Mouse (Mus musculus) stomach, embryonic 14.5 days (tissue): ENCODE measurements around the gene Ly6g5c. TPM values are rescaled to one million over a fixed set of nuclear protein-coding genes. Genes with fewer than 3 reads are reported as not detected.

ENCODE experiments used
- ATAC-seq: fragments of 200-750 bp; cut with Nextera tagmentation; 2 replicates; pipeline ENCODE4 v1.8.0; 2017; ENCODE audit warnings: low read depth, moderate TSS enrichment; ENCODE audit not compliant: insufficient number of reproducible peaks, insufficient read depth, low FRiP score
- H3K27ac ChIP-seq: fragments of 300-500 bp; sonication (generic); 2 replicates; pipeline ENCODE4 v1.5.1; 2014; ENCODE audit warnings: mild to moderate bottlenecking, low read length, moderate library complexity, mixed read lengths
- H3K27me3 ChIP-seq: fragments of 300-500 bp; sonication (generic); 2 replicates; pipeline ENCODE4 v1.6.1; 2014; ENCODE audit warnings: low read length, control low read depth, mixed read lengths; ENCODE audit not compliant: control insufficient read depth, insufficient read depth
- H3K36me3 ChIP-seq: fragments of 300-500 bp; sonication (generic); 2 replicates; pipeline ENCODE4 v1.6.1; 2014; ENCODE audit warnings: mild to moderate bottlenecking, control low read depth, low read length, moderate library complexity, mixed read lengths; ENCODE audit not compliant: control insufficient read depth, insufficient read depth
- H3K4me1 ChIP-seq: fragments of 300-500 bp; sonication (generic); 2 replicates; pipeline ENCODE4 v1.6.1; 2014; ENCODE audit warnings: low read length, control low read depth, mixed read lengths; ENCODE audit not compliant: control insufficient read depth, insufficient read depth
- H3K4me2 ChIP-seq: fragments of 300-500 bp; sonication (generic); replicated peaks from 2 replicates; pipeline ENCODE4 v1.6.1; 2014; ENCODE audit warnings: low read depth, low read length, control low read depth
- H3K4me3 ChIP-seq: fragments of 300-500 bp; sonication (generic); 2 replicates; pipeline ENCODE4 v1.5.1; 2014; ENCODE audit warnings: low read depth, low read length, control low read depth
- H3K9ac ChIP-seq: fragments of 300-500 bp; sonication (generic); replicated peaks from 2 replicates; pipeline ENCODE4 v1.6.1; 2014; ENCODE audit warnings: low read depth, mild to moderate bottlenecking, control low read depth, low read length, moderate library complexity, mixed read lengths
- H3K9me3 ChIP-seq: fragments of 300-500 bp; sonication (generic); 2 replicates; pipeline ENCODE4 v1.6.1; 2016; ENCODE audit warnings: low read depth, low read length, control low read depth; ENCODE audit not compliant: control insufficient read depth
- WGBS: fragments of 180-500 bp; shearing (Covaris S2); extraction: QIAGEN DNeasy Blood & Tissue Kit; methylation state at CpG from one replicate; pipeline ENCODE4 v1.1.7; 2014; 5-methylcytosine and 5-hydroxymethylcytosine counted together
- polyA plus RNA-seq: library from polyadenylated mRNA; unstranded; fragments of >200 nt; fragmentation: Nextera tagmentation; extraction: Ambion mirVana; gene quantifications from 2 replicates; pipeline ENCODE4 v1.2.1, GENCODE M21; 2014

Gene Ly6g5c
- polyA plus RNA-seq, 1 experiment from 2014 or later: not detected

GRCm38 (mm10) chr17:35064951-35065947 is 42.8 kb upstream of the Ly6g5c start, which contains the start of gene Ly6g6c:
TSS of gene Ly6g6c (plus strand) at chr17:35065388.
- no peaks in the 10 kb centered on the region for H3K9me3 ChIP-seq
- peak within 1 kb of the TSS; percentile 51 for H3K4me2 ChIP-seq
- no peaks in the 10 kb centered on the region for H3K27me3 ChIP-seq
- ATAC-seq: peak; percentile 80
- H3K4me3 ChIP-seq: peak within 1 kb of the TSS; percentile 25
- H3K9ac ChIP-seq: peak within 1 kb of the TSS; percentile 46
- H3K36me3 ChIP-seq: peaks cover 16% of the 10 kb centered on the region
- peak within 1 kb of the TSS; percentile 86 for H3K27ac ChIP-seq
- peaks cover 25% of the 10 kb centered on the region for H3K4me1 ChIP-seq
- 2% methylated on average over 48 of the region's 48 CpGs for WGBS

GRCm38 (mm10) chr17:35066084-35066483 is 42.0 kb upstream of the Ly6g5c start, which contains the start of gene Mpig6b:
TSS of gene Mpig6b (minus strand) at chr17:35066184.
- Histone ChIP-seq H3K27me3 (no peaks in the 10 kb centered on the region), H3K9ac (peak within 1 kb of the TSS; percentile 46), H3K27ac (peak within 1 kb of the TSS; percentile 86; the same call in 1 of the 2 replicates), H3K4me2 (peak within 1 kb of the TSS; percentile 51), H3K36me3 (peaks cover 8% of the 10 kb centered on the region), H3K9me3 (no peaks in the 10 kb centered on the region), H3K4me1 (peaks cover 21% of the 10 kb centered on the region), H3K4me3 (peak within 1 kb of the TSS; percentile 25)
- no peak for ATAC-seq
- WGBS: 51% methylated on average over 10 of the region's 10 CpGs

GRCm38 (mm10) chr17:35068213-35068914 is 39.7 kb upstream of the Ly6g5c start:
- Histone ChIP-seq H3K4me3 (no peak overlapping the region), H3K36me3 (no peaks in the 10 kb centered on the region), H3K4me1 (peaks cover 18% of the 10 kb centered on the region), H3K9me3 (no peaks in the 10 kb centered on the region), H3K27ac (no peak overlapping the region), H3K4me2 (no peak overlapping the region), H3K9ac (no peak overlapping the region), H3K27me3 (no peaks in the 10 kb centered on the region)
- ATAC-seq: no peak
- WGBS: 70% methylated on average over 17 of the region's 17 CpGs

DNA sequence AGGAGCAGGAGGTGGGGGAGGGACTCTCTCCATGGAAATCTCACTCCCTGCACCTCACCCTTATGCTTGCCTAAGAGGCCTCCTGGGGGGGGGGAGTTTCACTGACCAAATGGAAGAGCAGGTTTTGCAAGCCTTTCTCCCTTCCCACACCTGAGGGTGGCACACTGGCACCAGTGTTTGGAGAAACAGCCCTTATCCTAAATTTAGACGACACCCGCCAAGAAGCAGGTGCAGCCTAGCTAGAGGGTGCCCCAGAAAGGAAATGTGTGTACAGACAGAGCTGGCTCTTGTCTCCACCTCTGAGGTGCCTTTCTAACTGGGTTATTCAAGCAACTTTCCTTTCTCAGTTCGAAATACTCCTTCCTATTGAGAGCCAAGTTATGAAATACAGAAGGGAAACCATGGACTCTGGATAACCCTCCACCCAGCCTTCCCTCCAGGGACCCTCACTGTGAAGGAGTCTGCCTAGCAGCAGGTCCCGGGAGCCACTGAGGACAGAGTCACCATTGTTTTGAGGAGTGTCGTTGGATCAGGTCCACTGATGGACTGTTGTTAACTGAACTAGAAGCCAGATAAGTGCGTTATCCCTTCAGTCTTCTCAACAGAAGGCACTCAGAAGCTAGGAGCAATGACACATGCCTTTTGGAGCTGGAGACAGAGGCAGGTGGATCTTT is 37.4 kb upstream of the Ly6g5c start:
- no peak overlapping the region for H3K27ac ChIP-seq
- no peaks in the 10 kb centered on the region for H3K36me3 ChIP-seq
- 46% methylated on average over 6 of the region's 6 CpGs for WGBS
- no peaks in the 10 kb centered on the region for H3K9me3 ChIP-seq
- no peak overlapping the region for H3K9ac ChIP-seq
- ATAC-seq: peak; percentile 66; the same call in 1 of the 2 replicates
- H3K4me3 ChIP-seq: no peak overlapping the region
- H3K27me3 ChIP-seq: no peaks in the 10 kb centered on the region
- no peak overlapping the region for H3K4me2 ChIP-seq
- peaks cover 7% of the 10 kb centered on the region for H3K4me1 ChIP-seq

- Histone ChIP-seq H3K9me3 (no peaks in the 10 kb centered on the region), H3K36me3 (no peaks in the 10 kb centered on the region), H3K9ac (no peak overlapping the region), H3K4me1 (0 out of 2 replicates have a peak, but pooled peaks cover 6% of the 10 kb centered on the region), H3K4me3 (no peak overlapping the region), H3K27ac (no peak overlapping the region), H3K4me2 (no peak overlapping the region), H3K27me3 (no peaks in the 10 kb centered on the region)
- WGBS: 71% methylated on average over 9 of the region's 9 CpGs
- no peak for ATAC-seq
Observed at GRCm38 (mm10) chr17:35071454-35071853, 36.6 kb upstream of the Ly6g5c start.

GRCm38 (mm10) chr17:35074097-35074496 is 34.0 kb upstream of the Ly6g5c start:
- Histone ChIP-seq H3K36me3 (no peaks in the 10 kb centered on the region), H3K4me2 (no peak overlapping the region), H3K4me3 (no peak overlapping the region), H3K27ac (no peak overlapping the region), H3K9ac (no peak overlapping the region), H3K27me3 (no peaks in the 10 kb centered on the region), H3K9me3 (no peaks in the 10 kb centered on the region), H3K4me1 (0 out of 2 replicates have a peak, but pooled peaks cover 16% of the 10 kb centered on the region)
- no peak for ATAC-seq
- WGBS: 49% methylated on average over 17 of the region's 17 CpGs

GRCm38 (mm10) chr17:35076507-35077176 is 31.4 kb upstream of the Ly6g5c start, which contains the start of gene Ly6g6e:
TSS of gene Ly6g6e (plus strand) at chr17:35076902.
- Histone ChIP-seq H3K9ac (0 out of 2 replicates have a peak within 1 kb of the TSS, but pooled peaks have one; percentile 1), H3K4me3 (peak within 1 kb of the TSS; percentile 14; the same call in 1 of the 2 replicates), H3K27me3 (no peaks in the 10 kb centered on the region), H3K27ac (peak within 1 kb of the TSS; percentile 30; the same call in 1 of the 2 replicates), H3K36me3 (no peaks in the 10 kb centered on the region), H3K4me1 (0 out of 2 replicates have a peak, but pooled peaks cover 13% of the 10 kb centered on the region), H3K9me3 (no peaks in the 10 kb centered on the region), H3K4me2 (peak within 1 kb of the TSS; percentile 32)
- 0 out of 2 replicates have a peak, but pooled peaks have one; percentile 17 for ATAC-seq
- 29% methylated on average over 10 of the region's 10 CpGs for WGBS
